Mouse (Mus musculus): ENCODE results near the gene Tenm4. TPM values are rescaled to one million over a fixed set of nuclear protein-coding genes. Genes with fewer than 3 reads are reported as not detected.
"Not testable (repeated sequence)": the region's sequence is repeated elsewhere in the genome, so short reads cannot be mapped to it uniquely, and the experiment has no call there.

The Tenm4 gene
- polyA plus RNA-seq, 1 experiment from 2014 or later: 9.2 TPM

DNA sequence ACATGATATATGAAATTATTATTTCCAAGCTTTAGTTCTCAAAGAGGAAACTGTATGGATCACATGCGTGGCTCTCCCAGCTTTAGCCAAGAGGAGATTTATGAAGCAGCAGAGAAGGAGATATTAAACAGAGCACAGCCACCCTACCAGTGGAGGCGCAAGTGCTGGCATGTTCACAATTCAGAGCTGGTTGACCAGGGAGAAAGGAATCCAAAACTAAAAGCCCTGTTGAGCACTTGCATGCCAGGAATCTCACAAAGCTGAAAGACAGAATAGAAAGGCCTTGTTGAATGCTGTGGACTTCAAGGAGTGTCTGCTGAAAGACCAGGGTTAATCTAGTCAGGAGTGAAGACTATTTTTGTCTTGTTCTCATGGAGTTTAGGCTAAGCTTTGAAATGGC lies 446.3 kb downstream of the Tenm4 start:
- Histone ChIP-seq H3K9me3 (ENCODE audit: control insufficient read depth, low read length) (no peaks in the 10 kb centered on the region), H3K4me3 (ENCODE audit: control insufficient read depth in 1 of 2, insufficient read depth in 1 of 2, low read depth in 1 of 2, low read length in 2 of 2) (no peak overlapping the region), H3K27me3 (ENCODE audit: control insufficient read depth, insufficient read depth, low read length) (no peaks in the 10 kb centered on the region), H3K4me2 (ENCODE audit: low read length) (no peak overlapping the region), H3K36me3 (ENCODE audit: control insufficient read depth, insufficient read depth, low read length) (no peaks in the 10 kb centered on the region), H3K4me1 (ENCODE audit: control insufficient read depth in 2 of 2, insufficient read depth in 2 of 2, low read length in 2 of 2) (no peaks in the 10 kb centered on the region), H3K27ac (replicated peaks in 1 of 2; ENCODE audit: control insufficient read depth in 1 of 2, insufficient read depth in 1 of 2, low read depth in 2 of 2, low read length in 2 of 2) (no peak overlapping the region), H3K9ac (ENCODE audit: low read length) (no peak overlapping the region)
- WGBS: 60% methylated on average over 2 of the region's 2 CpGs
- ATAC-seq (ENCODE audit: insufficient number of reproducible peaks, insufficient read depth, low FRiP score, low read depth): no peak

DNA sequence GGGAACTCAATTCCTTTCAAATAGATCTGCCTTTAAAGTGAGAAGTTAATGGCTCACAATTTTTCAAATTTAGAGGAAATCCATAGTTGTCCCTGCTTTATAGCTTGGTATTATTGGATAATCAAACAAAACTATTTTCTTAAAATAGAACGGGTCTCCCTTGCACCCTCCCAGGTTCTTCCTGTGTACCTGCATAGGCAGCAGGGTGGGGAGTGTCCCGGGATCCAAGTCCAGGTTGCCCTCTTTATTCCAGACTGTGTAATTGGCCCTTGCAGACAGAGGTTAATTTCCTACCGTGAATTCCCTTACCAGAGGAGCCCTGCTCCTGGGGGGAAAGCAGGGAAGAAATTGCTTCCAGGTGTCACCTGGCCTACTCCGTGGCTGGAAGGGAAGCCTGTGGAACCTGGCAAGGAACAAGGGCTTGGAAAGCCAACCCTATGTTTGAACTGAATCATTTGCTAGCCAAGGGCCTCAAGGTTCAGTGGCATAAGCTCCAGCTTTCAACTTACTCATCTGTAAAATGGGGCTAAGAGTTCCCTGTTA lies 449.0 kb downstream of the Tenm4 start:
- ATAC-seq (ENCODE audit: insufficient number of reproducible peaks, insufficient read depth, low FRiP score, low read depth): no peak
- Histone ChIP-seq H3K4me1 (ENCODE audit: control insufficient read depth in 2 of 2, insufficient read depth in 2 of 2, low read length in 2 of 2) (no peaks in the 10 kb centered on the region), H3K4me2 (ENCODE audit: low read length) (no peak overlapping the region), H3K9ac (ENCODE audit: low read length) (no peak overlapping the region), H3K27me3 (ENCODE audit: control insufficient read depth, insufficient read depth, low read length) (no peaks in the 10 kb centered on the region), H3K36me3 (ENCODE audit: control insufficient read depth, insufficient read depth, low read length) (no peaks in the 10 kb centered on the region), H3K4me3 (ENCODE audit: control insufficient read depth in 1 of 2, insufficient read depth in 1 of 2, low read depth in 1 of 2, low read length in 2 of 2) (no peak overlapping the region), H3K9me3 (ENCODE audit: control insufficient read depth, low read length) (no peaks in the 10 kb centered on the region), H3K27ac (replicated peaks in 1 of 2; ENCODE audit: control insufficient read depth in 1 of 2, insufficient read depth in 1 of 2, low read depth in 2 of 2, low read length in 2 of 2) (no peak overlapping the region)
- 80% methylated on average over 4 of the region's 4 CpGs for WGBS

DNA sequence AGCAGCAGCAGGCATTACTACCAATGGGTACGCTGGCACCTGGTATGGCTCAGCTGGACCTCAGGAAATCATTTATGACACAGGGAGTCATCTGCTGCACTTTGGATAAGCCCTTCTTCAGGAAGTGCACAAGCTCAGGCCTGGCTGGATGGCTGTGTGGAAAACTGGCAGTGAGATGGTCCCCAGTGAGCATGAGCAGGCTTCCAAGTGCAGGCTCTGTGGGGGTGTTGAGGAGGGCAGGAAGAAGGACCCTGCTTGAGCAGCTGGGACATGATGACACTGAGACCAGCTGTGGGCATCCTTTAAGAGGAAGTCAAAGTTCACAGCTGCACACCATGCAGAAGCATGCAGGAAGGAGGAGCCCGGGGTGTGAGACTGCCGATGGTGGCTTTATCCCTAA lies 455.3 kb downstream of the Tenm4 start:
- H3K4me1 ChIP-seq (ENCODE audit: control insufficient read depth in 2 of 2, insufficient read depth in 2 of 2, low read length in 2 of 2): no peaks in the 10 kb centered on the region
- H3K4me3 ChIP-seq (ENCODE audit: control insufficient read depth in 1 of 2, insufficient read depth in 1 of 2, low read depth in 1 of 2, low read length in 2 of 2): no peak overlapping the region
- H3K27me3 ChIP-seq (ENCODE audit: control insufficient read depth, insufficient read depth, low read length): no peaks in the 10 kb centered on the region
- H3K9me3 ChIP-seq (ENCODE audit: control insufficient read depth, low read length): no peaks in the 10 kb centered on the region
- WGBS: 87% methylated on average over 3 of the region's 3 CpGs
- H3K9ac ChIP-seq (ENCODE audit: low read length): no peak overlapping the region
- no peak overlapping the region for H3K27ac ChIP-seq (replicated peaks in 1 of 2; ENCODE audit: control insufficient read depth in 1 of 2, insufficient read depth in 1 of 2, low read depth in 2 of 2, low read length in 2 of 2)
- no peaks in the 10 kb centered on the region for H3K36me3 ChIP-seq (ENCODE audit: control insufficient read depth, insufficient read depth, low read length)
- ATAC-seq (ENCODE audit: insufficient number of reproducible peaks, insufficient read depth, low FRiP score, low read depth): no peak
- H3K4me2 ChIP-seq (ENCODE audit: low read length): no peak overlapping the region

DNA sequence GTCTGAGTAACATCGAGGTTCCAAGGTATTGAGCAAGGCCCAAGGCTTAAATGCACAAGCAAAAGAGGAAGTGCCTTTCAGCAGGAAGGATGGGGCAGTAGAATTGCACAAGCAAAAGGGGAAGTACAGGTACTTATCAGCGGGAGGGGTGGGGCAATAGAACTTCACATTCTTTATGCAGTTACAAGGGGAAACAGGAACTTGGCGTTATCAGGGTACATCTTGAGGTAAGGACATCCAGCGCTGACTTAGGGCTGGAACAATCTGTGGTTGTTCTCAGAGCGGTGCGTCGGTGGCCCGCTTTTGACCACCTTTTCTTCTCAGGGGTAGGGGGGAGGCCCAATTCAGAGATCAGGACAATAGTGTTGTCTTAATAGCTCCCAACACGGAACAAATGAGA lies 459.5 kb downstream of the Tenm4 start:
- H3K4me2 ChIP-seq (ENCODE audit: low read length); H3K9ac ChIP-seq (ENCODE audit: low read length); H3K27ac ChIP-seq (replicated peaks in 1 of 2; ENCODE audit: control insufficient read depth in 1 of 2, insufficient read depth in 1 of 2, low read depth in 2 of 2, low read length in 2 of 2); H3K4me1 ChIP-seq (ENCODE audit: control insufficient read depth in 2 of 2, insufficient read depth in 2 of 2, low read length in 2 of 2); H3K36me3 ChIP-seq (ENCODE audit: control insufficient read depth, insufficient read depth, low read length); ATAC-seq (ENCODE audit: insufficient number of reproducible peaks, insufficient read depth, low FRiP score, low read depth); H3K4me3 ChIP-seq (ENCODE audit: control insufficient read depth in 1 of 2, insufficient read depth in 1 of 2, low read depth in 1 of 2, low read length in 2 of 2); H3K9me3 ChIP-seq (ENCODE audit: control insufficient read depth, low read length): not testable (repeated sequence)
- WGBS: 86% methylated on average over 9 of the region's 9 CpGs
- H3K27me3 ChIP-seq (ENCODE audit: control insufficient read depth, insufficient read depth, low read length): peaks cover 13% of the 10 kb centered on the region

DNA sequence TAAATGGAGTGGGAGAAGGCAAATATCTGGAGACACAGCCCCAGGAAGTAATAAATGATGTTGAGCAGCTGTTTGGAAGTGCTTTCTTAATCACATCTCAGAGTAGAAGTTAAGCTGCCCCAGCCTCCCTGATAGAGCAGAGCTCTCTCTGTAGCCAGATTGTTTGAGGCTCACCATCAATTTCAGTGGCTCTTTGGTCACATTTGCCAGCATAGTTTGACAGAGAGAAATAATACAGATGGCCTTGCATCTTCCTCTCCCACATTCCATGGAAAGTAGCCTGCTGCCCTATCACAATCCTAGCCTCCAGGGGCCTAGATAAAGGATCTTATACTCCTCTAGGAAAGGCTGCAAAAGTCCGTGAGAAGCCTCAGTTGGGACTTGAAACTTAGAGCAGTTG lies 462.0 kb downstream of the Tenm4 start:
- H3K9ac ChIP-seq (ENCODE audit: low read length): no peak overlapping the region
- ATAC-seq (ENCODE audit: insufficient number of reproducible peaks, insufficient read depth, low FRiP score, low read depth): no peak
- 14% methylated on average over 1 of the region's 1 CpGs for WGBS
- no peak overlapping the region for H3K4me2 ChIP-seq (ENCODE audit: low read length)
- H3K4me1 ChIP-seq (ENCODE audit: control insufficient read depth in 2 of 2, insufficient read depth in 2 of 2, low read length in 2 of 2): peaks cover 0 to 3% of the 10 kb centered on the region in 2 experiments; a peak in 1 of 4 replicates
- H3K36me3 ChIP-seq (ENCODE audit: control insufficient read depth, insufficient read depth, low read length): no peaks in the 10 kb centered on the region
- no peak overlapping the region for H3K4me3 ChIP-seq (ENCODE audit: control insufficient read depth in 1 of 2, insufficient read depth in 1 of 2, low read depth in 1 of 2, low read length in 2 of 2)
- peaks cover 20% of the 10 kb centered on the region for H3K27me3 ChIP-seq (ENCODE audit: control insufficient read depth, insufficient read depth, low read length)
- peaks cover 3% of the 10 kb centered on the region; the same call in 1 of the 2 replicates for H3K9me3 ChIP-seq (ENCODE audit: control insufficient read depth, low read length)
- 0 out of 4 replicates have a peak overlapping the region, but pooled peaks of 1 of the 2 experiments have one; percentile 16 for H3K27ac ChIP-seq (replicated peaks in 1 of 2; ENCODE audit: control insufficient read depth in 1 of 2, insufficient read depth in 1 of 2, low read depth in 2 of 2, low read length in 2 of 2)

DNA sequence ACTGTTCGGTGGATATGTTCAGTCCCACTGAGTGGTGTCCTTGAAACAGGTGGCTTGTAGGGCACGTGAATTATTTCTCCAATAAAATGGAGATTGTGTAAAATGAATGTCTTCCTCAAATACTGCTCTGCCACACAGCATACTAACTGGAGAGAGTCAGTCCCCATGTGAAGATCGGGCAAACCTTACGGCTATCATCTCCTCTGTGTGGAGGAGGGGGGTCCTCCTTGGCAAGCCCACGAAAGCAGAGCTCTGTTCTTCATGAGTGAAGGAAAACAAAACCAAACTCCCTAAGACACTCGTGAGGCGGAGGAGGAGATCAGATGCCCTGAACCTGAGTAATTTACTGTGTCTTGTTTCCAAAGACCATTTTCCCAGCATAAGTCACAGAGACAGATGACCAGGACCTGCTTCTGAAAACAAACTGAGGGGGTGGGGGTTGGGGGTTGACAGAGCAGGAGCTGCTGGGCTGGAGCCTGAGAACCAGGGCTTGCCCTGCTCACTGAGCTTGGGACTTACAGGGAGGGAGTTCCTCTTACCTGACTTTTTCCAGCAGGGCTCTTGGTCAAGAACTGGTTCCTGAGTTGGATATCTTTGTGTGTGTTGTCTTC lies 464.9 kb downstream of the Tenm4 start:
- Histone ChIP-seq H3K4me3 (ENCODE audit: control insufficient read depth in 1 of 2, insufficient read depth in 1 of 2, low read depth in 1 of 2, low read length in 2 of 2) (no peak overlapping the region), H3K4me2 (ENCODE audit: low read length) (no peak overlapping the region), H3K36me3 (ENCODE audit: control insufficient read depth, insufficient read depth, low read length) (no peaks in the 10 kb centered on the region), H3K9ac (ENCODE audit: low read length) (no peak overlapping the region), H3K9me3 (ENCODE audit: control insufficient read depth, low read length) (peaks cover 3% of the 10 kb centered on the region; the same call in 1 of the 2 replicates), H3K4me1 (ENCODE audit: control insufficient read depth in 2 of 2, insufficient read depth in 2 of 2, low read length in 2 of 2) (peaks cover 0 to 3% of the 10 kb centered on the region in 2 experiments; a peak in 1 of 4 replicates), H3K27me3 (ENCODE audit: control insufficient read depth, insufficient read depth, low read length) (peaks cover 41% of the 10 kb centered on the region), H3K27ac (replicated peaks in 1 of 2; ENCODE audit: control insufficient read depth in 1 of 2, insufficient read depth in 1 of 2, low read depth in 2 of 2, low read length in 2 of 2) (no peak overlapping the region)
- ATAC-seq (ENCODE audit: insufficient number of reproducible peaks, insufficient read depth, low FRiP score, low read depth): no peak
- WGBS: 64% methylated on average over 7 of the region's 7 CpGs

DNA sequence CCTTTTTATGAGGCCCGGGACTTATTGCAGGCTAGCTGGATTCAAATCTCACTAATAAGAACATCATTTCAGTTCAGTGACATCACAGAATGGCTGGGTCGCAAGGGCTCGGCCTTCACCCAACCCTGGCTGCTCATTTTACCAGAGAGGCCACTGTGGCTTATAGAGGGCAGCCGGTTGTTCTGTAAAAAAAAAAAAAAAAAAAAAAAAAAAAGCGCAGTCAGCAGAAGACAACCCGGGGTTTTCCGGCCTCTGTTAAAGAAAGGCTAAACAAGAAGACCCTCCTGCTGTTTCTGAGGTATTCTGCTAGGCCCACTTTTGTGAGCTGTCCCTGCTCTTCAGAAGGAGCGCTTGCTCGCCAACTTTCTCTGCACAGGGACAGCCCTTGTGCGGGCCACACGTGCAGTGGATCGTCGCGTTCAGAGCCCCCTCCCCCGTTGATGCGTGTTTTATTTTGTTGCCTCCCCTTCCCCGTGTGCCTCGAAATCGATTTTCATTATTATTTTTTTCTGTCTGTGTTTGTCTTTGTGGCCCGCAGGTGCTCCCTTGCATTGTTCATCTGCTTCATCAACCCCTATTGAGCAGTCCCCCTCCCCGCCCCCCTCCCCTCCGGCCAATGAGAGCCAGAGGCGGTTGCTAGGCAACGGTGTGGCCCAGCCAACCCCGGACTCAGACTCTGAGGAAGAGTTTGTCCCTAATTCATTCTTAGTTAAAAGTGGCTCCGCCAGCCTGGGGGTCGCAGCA lies 472.6 kb downstream of the Tenm4 start:
- WGBS: 7% methylated on average over 27 of the region's 27 CpGs
- H3K27ac ChIP-seq (replicated peaks in 1 of 2; ENCODE audit: control insufficient read depth in 1 of 2, insufficient read depth in 1 of 2, low read depth in 2 of 2, low read length in 2 of 2): no peak overlapping the region
- H3K36me3 ChIP-seq (ENCODE audit: control insufficient read depth, insufficient read depth, low read length): no peaks in the 10 kb centered on the region
- H3K9ac ChIP-seq (ENCODE audit: low read length): no peak overlapping the region
- H3K4me2 ChIP-seq (ENCODE audit: low read length): peak overlapping the region; percentile 60
- ATAC-seq (ENCODE audit: insufficient number of reproducible peaks, insufficient read depth, low FRiP score, low read depth): no peak
- no peaks in the 10 kb centered on the region for H3K9me3 ChIP-seq (ENCODE audit: control insufficient read depth, low read length)
- peak overlapping the region; percentile 23 to 27 for H3K4me3 ChIP-seq (ENCODE audit: control insufficient read depth in 1 of 2, insufficient read depth in 1 of 2, low read depth in 1 of 2, low read length in 2 of 2)
- H3K27me3 ChIP-seq (ENCODE audit: control insufficient read depth, insufficient read depth, low read length): peaks cover 83% of the 10 kb centered on the region
- H3K4me1 ChIP-seq (ENCODE audit: control insufficient read depth in 2 of 2, insufficient read depth in 2 of 2, low read length in 2 of 2): peaks cover 2 to 10% of the 10 kb centered on the region in 2 experiments; a peak in 2 of 4 replicates
